Mouse (Mus musculus): Measurements from ENCODE around the gene Mrpl40.

Mrpl40 gene

GRCm38 (mm10) chr16:18829102-18829501, 47.6 kb downstream of the Mrpl40 start:
- no peak for DNase-seq (ENCODE audit: low read depth, low spot score)

GRCm38 (mm10) chr16:18828630-18829029, 48.0 kb downstream of the Mrpl40 start:
- no peak for DNase-seq (ENCODE audit: low read depth, low spot score)

GRCm38 (mm10) chr16:18822925-18823324, 53.7 kb downstream of the Mrpl40 start:
- no peak for DNase-seq (ENCODE audit: low read depth, low spot score)

GRCm38 (mm10) chr16:18822356-18822755, 54.3 kb downstream of the Mrpl40 start:
- no peak for DNase-seq (ENCODE audit: low read depth, low spot score)
